Mouse (Mus musculus) gastrocnemius, adult 8-10 months (tissue): Measurements from ENCODE around the gene Gm21190. TPM values are rescaled to one million over a fixed set of nuclear protein-coding genes. Genes with fewer than 3 reads are reported as not detected.
"Not testable (repeated sequence)": the region's sequence is repeated elsewhere in the genome, so short reads cannot be mapped to it uniquely, and the experiment has no call there.

Experiments used
- DNase-seq, 2 experiments: peaks; one replicate each; pipeline ENCODE4 v3.0.0; 2022; ENCODE audit warnings: low spot score in 2 of 2
- total RNA-seq, 4 experiments: library from RNA; stranded (reverse); gene quantifications; 2 replicates each; pipeline ENCODE4 v1.2.4; 2022

Gene Gm21190
- not detected for total RNA-seq

DNA sequence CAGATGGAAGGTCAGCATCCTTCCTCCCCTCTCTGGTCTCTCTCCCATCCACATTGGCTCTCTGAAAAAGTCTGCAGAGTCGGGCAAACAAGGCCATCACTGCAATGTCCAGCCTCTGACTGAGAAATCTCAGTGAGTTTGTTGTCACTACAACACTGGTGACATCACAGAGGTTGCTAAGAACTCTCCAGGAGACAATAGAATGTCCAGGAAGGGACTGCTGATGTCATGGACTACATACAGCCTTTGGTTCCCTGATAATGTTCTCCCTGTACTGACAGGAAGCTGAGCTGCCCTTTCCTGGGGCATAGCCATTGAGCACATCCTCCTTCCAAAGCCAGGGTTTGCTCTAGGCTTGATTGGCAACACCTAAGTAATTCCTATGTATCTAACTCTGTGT lies at the start of gene Gm21190:
Gm21190 (minus strand) TSS at position 101 of the 400 bp plus-strand sequence.
- DNase-seq: not testable (repeated sequence)

GRCm38 (mm10) chr5:15577033-15577432 lies 48.0 kb upstream of the Gm21190 start, which contains the start of gene Gm21083:
TSS of gene Gm21083 (plus strand) at chr5:15577333.
- not testable (repeated sequence) for DNase-seq

GRCm38 (mm10) chr5:15573735-15574134 lies 44.7 kb upstream of the Gm21190 start:
- not testable (repeated sequence) for DNase-seq

GRCm38 (mm10) chr5:15561425-15562264 lies 32.6 kb upstream of the Gm21190 start:
- not testable (repeated sequence) for DNase-seq

DNA sequence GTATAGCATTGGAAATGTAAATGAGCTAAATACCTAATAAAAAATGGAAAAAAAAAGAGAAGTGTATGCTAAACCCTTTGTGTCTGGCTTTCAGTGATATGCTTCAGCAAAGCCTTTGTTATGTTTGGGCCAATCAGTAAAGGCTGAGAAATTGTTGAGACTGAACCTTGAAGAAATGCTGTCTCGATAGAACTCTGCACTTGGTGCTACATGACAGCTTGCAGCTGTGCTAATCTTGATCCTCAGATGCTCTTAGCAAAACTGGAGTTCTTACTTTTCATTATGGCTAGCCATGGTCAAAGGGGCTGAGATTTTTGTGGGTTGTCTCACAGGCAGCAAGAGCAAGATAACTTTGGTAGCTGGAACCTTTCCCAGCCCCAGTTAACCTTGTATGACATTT lies 29.6 kb upstream of the Gm21190 start:
- not testable (repeated sequence) for DNase-seq

DNA sequence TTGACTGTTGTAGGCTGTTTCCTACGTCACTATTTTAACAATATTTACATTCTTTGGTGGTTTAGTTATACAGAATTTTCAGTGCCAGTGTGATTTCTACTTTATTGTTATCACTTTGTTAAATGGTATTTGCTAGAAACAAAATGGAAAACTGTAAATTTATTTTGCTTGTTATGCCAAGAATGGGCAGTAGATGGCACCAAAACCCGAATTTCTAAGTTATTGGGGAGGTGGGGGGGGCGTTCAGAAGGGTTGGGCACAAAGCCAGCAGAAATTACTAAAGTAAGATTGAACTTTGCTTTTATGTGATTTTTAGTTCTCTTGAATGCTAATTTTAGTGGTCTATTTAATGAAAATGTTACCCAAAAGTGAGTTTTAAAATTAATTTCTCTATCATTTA lies 20.6 kb upstream of the Gm21190 start:
- DNase-seq: not testable (repeated sequence)

DNA sequence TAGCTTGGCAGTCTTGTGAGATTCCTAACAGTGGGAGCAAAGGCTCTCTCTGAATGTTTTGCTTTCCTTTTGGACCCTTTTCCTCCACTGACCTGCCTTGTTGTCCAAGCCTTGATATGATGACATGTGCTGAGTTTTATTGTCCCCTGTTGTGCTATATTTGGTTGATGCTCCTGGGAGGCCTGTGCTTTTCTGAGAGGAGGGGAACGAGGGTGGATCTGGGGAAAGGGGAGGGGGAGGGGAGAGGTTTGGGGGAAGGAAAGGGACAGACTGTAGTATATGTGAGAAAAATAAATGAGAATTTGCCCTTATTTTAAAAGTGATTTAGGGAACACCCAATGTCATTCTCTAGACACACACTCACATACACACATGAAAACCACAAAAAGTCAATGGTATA lies 20.1 kb upstream of the Gm21190 start:
- not testable (repeated sequence) for DNase-seq

- DNase-seq: not testable (repeated sequence)
Observed at GRCm38 (mm10) chr5:15548642-15549041, 19.6 kb upstream of the Gm21190 start.

DNA sequence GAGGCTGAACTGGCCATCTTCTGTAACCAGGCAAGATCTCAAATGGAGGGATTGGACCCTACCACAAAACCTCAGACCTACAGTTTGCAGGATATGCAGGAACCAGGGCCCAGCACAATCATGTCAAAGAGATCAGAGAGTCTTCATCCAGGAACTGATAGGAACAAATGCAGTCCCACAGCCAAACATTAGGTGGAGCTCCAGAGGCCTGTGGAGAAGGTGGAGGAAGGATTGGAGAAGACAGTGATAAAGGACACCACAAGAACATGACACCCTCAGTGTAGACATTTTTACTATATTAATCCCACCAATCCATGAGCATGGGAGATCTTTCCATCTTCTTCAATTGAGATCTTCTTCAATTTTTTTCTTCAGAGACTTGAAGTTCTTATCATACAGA lies 6.6 kb downstream of the Gm21190 start:
- DNase-seq: not testable (repeated sequence)

GRCm38 (mm10) chr5:15522028-15522427 lies 7.0 kb downstream of the Gm21190 start:
- not testable (repeated sequence) for DNase-seq

DNA sequence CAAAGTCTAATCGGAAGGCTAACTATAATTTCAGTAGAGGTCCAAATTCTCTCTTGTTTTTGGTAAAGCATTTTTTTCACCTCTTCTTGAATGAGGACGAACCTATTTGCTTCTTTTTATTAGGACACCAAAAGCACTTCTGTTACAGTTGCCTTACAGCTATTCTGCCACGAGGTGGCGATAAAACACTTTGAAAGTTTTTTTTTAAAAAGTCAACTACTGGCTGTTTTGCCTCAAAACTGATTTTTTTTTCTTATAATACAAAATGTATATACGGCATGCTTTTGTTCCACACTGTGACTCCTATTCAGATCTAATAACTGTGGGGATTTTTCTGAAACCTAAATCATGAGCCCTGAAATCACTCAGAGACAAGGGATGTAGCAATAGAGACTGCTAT lies 8.6 kb downstream of the Gm21190 start:
- DNase-seq: not testable (repeated sequence)

DNA sequence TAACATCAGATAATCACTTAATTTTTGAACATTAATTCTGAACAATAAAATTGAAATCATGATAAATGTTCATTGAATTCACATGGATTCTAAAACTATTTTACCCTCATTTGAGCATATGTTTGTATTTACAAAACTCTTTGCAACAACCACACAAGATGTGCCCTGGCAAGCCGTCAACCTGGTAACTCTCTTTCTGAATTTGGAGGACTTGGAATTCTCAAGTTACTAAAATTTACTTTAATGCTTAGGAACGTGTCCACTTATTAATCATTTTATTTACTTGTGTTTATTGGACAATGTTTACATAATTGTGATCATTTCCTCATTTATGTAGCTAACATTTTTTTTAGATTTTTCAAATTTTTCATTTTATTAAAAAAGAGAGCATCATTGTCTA lies 11.9 kb downstream of the Gm21190 start:
- DNase-seq: not testable (repeated sequence)

GRCm38 (mm10) chr5:15512236-15512635 lies 16.8 kb downstream of the Gm21190 start:
- not testable (repeated sequence) for DNase-seq

GRCm38 (mm10) chr5:15509911-15510310 lies 19.1 kb downstream of the Gm21190 start:
- DNase-seq: not testable (repeated sequence)

DNA sequence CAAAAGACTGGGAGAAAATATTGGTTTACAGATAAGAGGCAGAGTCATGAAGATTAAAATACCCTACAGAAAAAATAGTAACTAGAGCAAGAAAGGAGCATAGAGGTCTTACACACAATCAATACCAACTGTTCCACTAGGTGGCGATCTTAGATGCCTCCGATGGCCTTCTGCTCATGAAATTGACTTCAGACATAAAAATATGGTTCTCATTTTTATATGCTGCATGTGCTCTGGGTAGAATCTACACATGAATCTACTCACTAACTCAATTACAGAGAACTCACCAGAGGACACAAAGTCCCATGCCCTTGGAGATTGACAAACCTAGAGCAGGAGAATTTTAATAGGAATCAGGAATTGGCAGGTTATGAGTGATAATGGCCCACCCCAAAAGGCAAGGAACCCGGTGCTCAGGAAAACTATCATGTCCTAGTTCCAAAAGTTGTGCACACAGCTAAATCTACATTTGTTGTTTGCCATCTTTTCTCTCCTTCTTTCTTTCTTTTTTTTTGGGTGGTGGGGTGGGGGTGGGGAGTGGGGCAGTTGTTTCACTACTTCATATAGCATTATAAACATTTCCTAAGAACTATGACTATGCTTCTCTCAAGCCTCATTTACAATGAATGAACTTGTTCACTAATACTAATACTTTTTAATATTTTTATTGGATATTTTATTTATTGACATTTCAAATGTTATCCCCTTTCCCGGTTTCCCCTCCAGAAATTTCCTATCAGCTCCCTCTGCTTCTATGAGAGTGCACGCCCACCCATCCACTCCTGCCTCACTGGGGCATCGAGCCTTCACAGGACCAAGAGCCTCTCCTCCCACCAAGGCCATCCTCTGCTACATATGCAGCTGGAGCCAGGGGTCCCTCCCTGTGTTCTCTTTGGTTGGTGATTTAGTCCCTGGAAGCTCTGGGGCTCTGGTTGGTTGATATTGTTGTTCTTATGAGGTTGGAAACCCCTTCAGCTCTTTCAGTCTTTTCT lies 20.3 kb downstream of the Gm21190 start:
- DNase-seq: not testable (repeated sequence)

DNA sequence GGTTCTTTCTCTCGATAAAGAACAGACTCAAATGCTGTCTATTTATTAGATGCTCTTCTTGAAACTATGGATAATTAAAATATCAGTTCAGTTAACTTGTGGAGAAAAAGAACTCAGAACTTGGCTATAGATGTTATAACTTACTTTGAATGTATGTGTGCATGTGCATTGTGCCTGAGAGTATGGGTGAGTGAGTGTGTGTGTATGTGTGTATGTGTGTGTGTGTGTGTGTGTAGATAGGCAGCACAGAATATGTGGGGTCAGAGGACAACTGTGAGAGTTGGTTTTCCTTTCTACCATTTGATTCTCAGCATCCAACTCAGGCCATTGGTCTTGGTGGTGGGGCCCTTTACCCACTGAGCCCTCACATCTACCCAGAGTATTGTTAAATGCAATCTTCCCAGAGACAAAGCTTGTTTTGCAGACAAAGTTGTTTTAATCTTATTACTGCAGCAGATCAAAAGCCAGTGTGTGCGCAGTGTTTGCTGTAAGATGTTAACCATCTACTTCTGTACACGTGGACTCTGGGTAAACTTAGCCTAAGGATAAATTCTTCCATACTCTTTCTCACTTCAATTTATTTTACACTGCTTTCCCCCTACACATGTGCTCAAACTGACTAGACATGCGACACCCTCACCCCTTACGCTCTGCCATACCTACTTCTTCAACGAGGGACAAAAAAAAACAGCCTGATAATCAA lies 21.1 kb downstream of the Gm21190 start:
- DNase-seq: not testable (repeated sequence)

- DNase-seq: no peak
Observed at GRCm38 (mm10) chr5:15507309-15507619, 21.8 kb downstream of the Gm21190 start.

DNA sequence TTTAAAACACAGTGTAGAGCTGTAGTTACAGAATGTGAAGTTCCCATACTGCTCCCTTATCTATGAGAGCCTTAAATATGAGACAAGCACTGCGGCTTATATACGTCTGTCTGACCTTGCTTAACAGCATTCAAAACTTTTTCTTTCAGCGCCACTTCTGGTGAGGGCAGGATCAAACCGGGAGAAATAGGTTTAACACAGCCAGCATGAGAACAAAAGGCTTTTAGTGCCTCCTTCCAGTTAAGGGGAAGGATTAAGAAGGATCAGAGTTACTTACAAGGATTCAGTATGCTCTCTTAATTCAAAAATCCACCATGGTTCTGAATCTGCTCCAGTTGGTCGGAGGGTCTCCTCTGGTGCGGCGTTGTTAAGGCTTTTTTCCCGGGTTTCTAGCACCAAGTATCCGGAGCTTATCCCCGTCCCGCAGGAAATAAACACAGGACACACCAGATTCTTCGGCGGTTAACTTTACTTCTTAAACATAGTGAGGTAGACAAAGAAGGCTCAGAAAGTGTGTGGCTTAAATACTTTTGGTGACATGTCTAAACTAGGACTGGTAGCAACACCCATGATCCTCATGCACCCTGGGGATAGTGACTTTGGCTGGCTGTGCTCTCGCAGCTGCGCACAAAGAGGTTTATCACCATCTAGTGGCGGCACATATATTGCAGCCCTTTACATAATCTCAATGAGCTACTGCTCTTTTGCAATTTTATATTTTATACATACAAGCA lies 22.3 kb downstream of the Gm21190 start:
- no peak for DNase-seq

DNA sequence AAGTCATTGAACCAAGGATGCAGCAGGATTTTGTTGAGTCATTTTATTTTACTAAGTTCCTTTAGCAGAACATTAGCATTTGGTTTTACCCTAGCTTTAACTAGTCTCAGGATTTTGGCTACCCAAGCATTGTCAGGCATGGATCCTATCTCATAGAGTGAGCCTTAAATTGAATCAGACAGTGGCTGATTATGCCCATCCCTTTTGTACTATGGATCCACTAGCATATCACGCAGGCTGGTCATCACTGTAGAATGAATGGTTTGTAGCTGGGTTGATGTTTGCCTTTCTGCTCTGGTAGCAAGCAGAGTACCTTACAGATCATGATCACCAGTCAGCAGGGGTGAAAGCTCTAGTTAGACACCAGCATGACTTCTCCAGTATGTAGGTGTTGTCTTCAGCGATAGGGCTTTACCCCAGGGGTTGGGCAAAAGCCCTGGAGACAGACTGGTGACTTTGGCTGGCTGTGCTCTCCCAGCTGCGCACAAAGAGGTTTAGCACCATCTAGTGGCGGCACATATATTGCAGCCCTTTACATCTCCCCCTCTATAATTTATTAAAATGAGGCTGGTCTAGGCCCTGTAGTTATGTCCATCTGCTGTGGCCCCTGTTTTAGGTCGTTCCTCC lies 30.1 kb downstream of the Gm21190 start:
- not testable (repeated sequence) for DNase-seq

- DNase-seq: not testable (repeated sequence)
Observed at GRCm38 (mm10) chr5:15498350-15498749, 30.7 kb downstream of the Gm21190 start.
